Mouse (Mus musculus): ENCODE measurements at regions not wholly inside any gene's neighbourhood (a gene's known extent, or its start where the extent isn't known, plus 50 kb on each side); places are given as distances from the start of the nearest gene placed in this dataset.

DNA sequence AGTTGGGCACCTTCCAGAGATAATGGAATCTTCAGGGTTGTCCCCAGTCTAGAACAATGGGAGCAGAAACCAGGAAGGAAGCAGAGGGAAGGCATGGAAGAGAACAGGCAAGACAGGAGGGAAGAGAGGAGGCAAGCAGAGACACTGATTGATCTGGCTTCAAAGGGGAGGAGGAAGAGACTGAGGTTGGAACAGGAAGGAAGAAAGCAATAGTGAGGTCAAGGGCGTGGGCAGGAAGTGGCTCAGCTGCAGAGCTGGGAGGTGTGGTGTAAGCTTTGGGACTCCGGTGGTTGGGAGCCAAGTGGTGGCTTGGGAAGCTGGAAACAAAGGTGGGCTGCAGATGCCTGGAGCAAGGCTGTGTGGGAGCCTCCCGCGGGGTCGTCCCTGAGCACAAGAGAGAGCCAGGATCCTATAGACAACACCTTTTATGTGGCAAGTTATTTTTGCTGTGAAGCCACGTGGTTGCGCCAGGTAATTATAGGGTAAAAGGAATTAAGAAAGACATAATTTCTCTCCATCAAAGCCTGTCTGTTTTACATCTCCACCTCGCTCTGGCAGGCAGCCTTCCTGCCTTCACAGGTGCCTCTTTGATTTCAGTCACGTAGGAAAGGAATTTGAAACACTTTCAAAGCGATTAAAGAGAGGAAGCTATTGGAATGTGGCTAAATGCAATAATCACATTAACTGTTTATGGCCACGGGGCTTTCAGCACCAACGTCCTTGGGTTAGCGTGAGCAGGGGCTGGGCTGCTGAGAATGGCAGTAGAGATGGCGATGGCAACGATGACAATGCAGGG, 237.3 kb upstream of the Wscd1 start:
- DNase-seq (ENCODE audit: low spot score in 2 of 2), result no peak

DNA sequence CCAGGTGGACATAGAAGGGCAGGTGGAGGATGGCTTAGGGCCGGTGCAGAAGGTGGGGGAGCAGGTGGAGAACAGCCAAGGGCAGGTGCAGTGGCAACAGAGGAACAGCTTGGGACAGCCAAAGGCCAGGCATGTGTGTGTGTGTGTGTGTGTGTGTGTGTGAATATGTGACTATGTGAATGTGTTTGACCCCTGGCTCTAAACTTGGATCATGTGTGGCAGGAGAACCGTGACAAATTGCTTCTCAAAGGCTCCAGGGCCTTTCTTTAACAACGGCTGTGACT, 236.7 kb upstream of the Wscd1 start:
- DNase-seq (ENCODE audit: low spot score in 2 of 2), result no peak

DNA sequence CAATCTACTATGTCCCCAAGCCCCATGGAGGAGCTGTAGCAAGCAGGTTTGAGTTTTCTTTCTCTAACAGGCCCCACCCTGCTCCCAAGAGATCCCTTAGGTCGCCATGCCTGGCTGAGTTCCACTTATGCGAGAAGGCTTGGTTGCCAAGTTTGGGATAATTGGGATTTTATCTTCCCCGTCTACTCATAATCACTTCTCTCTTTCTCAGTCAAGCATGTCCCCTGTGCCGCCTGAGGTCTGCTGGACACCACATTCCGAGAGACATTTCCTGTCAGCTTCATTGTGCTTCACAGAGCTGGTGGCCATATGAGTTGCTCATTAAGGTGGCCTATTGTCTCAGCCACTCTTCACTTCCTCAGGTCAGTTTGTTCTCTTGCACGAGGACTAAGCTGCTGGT, 234.5 kb upstream of the Wscd1 start:
- no peak for DNase-seq (ENCODE audit: low spot score in 2 of 2)

DNA sequence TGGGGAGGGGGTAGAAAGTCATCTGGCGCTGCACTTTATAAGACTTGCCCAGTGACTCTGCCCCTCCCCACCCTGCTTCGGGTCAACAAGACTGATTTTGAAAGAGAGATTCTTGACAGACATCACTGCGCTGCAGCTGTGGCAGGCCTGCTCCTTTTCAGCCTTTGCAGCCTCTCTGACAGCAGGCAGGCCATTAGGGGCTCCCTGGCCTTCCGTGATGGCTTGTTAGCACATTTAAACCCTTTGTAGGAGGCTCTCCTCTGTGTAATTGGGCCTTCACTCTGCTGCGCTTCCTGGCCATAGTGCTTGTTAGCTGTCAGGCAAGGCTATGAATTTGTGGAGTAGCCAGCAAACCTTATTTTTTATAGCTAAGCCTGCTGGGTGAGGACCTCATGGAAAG, 232.3 kb upstream of the Wscd1 start:
- no peak for DNase-seq (ENCODE audit: low spot score in 2 of 2)

DNA sequence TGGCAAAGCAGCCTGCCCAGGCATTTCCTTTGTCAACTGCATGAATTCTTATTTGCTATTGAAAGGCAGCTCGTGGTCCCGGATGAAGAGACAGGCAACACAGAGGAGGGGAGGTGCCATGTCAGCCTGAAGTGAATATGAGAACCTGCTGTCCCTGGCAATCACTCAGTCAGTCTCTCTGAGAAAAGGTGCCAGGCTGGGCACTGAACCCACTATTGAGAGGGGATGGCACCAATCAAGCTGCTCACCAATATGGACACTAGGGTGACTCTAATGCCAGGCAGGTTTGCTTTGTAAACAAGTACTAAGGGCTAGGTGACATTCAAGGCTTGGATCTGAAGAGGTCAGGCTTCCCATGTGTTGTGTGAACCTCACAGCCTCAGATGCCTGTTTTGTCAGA, 222.0 kb upstream of the Wscd1 start:
- no peak for DNase-seq (ENCODE audit: low spot score in 2 of 2)

DNA sequence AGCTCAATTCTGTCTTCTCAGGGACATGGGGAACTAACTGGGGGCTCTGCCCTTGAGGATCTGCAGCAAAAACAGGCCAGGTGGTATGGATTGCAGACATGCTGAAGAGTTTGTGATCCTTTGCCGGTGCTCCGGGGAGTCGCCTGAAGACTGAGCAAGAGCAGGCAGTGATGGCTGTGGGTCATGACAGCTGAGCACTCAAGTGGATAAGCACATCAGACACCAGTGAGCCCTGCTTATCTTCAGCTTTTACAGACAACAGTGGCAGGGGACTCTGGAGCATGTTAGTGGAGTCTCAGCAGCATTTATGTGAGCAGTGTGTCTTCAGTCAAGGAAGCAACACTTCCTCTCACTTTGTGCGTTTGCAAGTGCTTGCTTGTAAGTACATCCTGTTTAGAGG, 221.1 kb upstream of the Wscd1 start:
- DNase-seq (ENCODE audit: low spot score in 2 of 2), result no peak

DNA sequence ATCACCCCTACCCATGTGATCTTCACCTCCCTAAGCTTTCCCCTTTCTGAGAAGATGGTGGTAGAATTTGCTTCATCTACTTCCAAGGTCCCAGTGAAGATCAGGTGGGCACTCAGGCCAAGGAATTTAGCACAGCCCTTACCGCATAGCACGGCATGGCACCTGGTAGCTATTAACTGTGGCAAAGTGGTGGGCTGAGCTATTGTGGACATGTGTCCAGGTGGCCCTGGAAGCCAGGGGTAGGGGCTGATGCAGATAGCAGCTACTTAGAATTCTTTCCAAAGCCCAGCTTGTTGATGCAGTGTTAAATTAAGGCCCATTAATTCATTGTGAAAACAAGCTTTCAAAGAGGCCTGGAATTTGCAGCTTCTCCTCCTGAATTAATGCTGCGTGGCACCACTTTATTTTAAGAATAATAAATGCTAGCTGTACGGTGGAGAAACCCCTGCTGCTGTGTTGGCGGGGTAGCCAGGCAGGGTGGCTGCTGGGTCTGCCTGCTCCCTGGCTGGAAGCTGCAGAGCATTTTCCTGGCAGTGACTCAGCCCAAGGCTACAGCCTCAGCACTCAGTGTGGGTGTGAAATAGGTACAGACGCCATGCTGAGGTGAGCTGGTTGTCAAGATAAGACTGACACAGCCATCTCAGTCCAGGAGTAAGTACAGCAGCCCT, 208.4 kb upstream of the Wscd1 start:
- DNase-seq (ENCODE audit: low spot score in 2 of 2), result no peak

DNA sequence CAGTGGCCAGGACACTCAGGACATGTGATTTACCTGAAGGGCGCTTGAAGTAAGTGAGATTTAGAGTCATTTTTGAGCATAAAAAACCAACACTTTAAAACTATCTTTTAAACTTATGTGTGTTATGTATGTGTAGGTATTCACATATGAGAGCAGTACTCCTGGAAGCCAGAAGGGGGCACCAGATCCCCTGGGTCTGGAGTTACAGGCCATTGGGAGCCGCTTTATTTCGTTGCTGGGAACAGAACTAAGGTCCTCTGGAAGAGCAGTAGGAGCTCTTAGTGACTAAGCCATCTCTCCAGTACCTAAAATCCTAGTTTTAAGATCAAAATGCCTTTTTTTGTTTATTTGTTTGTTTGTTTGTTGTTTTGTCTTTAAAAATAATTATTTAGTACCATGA, 192.3 kb upstream of the Wscd1 start:
- DNase-seq (ENCODE audit: low spot score in 2 of 2), result no peak

DNA sequence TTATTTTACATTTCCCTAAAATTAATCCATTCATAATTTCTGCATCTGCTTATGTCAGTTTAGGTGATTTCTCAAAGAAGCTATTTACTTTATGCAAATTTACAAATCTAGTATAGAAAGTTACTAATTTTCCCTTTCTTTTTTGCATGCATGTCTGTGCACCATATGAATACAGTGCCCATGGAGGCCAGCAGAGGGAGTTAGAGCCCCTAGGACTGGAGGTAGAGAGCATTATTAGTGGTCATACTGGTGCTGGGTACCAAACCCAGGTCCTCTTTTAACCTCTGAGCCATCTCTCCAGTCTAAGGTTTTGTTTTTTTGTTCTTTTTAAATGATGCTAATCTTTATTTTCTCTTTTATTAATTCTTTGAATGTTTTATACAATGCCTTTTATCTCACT, 184.9 kb upstream of the Wscd1 start:
- DNase-seq (ENCODE audit: low spot score in 2 of 2), result no peak

DNA sequence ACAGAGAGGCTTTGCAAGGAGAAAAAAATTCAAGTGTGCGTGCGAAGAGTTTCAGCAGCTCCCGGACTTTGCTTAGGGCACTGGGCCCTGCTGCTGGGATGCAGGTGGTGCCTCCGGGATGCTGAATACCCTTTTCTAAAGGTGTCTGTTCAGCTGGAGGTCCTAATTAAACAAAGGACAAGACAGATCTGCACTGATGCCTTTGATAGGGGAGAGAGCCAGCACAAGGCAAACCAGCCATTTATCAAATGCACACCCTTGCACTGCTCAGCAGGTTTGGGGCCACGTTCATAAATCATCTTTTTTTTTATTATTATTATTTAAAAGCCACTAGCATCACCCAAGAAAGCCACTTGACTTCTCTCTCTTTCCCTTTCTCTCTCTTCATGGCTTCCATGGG, 172.9 kb upstream of the Wscd1 start:
- no peak for DNase-seq (ENCODE audit: low spot score in 2 of 2)

DNA sequence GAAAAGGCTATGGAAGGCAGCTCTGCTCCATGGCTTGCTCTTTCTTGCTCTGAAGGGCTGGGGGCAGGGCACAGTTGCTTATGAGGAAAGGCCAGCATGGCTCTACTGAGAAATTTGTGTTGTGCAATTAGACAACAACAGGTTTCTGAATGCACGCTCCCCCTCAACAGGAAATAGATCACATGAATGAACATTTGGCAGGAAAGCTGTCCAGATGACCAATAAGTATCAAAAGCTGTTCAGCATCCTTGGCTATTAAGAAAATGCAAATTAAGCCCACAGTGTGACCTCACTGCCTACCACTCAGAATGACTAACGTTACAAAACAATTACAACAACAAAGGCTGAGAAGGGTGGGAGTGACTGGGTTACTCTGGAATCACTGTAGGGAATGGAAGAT, 167.9 kb upstream of the Wscd1 start:
- no peak for DNase-seq (ENCODE audit: low spot score in 2 of 2)

DNA sequence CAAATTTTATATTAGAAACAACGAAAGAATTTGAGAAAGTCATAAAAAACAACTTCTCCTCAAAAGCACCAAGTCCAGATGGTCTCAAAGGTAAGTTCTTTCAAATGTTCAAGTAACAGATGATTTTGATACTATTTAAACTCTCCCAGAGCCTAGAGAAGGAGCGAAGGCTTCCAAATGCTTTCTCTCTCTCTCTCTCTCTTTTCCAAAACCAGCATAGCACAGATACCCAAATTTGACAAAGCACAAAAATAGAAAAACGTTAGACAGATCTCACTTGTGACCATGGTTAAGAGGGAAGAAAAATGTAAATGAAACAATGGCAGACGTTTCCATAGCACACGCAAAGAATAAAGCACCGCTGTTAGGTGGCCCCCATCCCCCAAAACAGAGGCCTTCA, 158.7 kb upstream of the Wscd1 start:
- DNase-seq (ENCODE audit: low spot score in 2 of 2), result no peak

DNA sequence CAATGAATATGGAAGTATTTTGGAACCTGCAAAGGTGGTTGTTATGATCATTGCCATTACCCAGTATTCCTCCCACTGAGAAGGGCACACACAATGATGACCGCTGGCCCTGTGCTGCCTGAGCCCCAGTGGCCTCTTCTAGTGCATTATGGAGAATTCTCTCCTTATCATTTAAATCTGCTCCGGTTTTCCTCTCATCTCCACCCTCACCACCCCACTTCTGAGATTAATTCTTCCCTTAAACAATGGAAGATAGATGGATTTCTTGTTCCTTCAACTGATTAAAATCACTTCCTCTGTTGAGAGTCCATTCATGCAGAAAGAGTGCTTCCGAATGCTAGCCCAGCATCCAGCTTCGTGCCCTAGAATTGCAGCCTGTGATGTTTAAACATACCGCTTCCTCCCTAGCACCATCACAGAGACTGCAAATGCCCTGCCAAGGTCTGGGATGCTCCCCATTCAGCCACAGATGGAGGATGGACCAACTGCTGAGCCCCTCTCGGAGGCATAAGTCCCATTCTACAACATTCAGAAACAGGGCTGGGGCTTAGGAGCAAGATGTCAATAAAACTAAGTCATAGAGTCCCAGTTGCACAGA, 155.4 kb upstream of the Wscd1 start:
- DNase-seq (ENCODE audit: low spot score in 2 of 2), result no peak

DNA sequence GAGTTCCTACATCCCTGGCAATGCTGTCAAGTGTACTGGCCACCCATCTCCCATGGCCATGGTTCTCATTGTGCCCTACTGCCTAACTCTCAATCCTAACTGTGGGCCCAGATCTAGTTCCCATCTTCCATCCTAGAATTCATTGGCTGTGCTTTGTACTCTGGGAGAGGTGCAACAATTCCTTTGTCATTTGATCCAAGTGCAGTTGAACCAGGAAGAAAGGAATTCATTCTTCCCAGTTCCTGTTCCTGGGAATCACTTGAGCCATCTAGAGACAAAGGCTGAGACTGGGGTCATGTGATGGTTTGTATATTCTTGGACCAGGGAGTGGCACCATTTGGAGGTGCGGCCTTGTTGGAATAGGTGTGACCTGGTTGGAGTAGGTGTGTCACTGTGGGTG, 152.0 kb upstream of the Wscd1 start:
- DNase-seq (ENCODE audit: low spot score in 2 of 2), result no peak

DNA sequence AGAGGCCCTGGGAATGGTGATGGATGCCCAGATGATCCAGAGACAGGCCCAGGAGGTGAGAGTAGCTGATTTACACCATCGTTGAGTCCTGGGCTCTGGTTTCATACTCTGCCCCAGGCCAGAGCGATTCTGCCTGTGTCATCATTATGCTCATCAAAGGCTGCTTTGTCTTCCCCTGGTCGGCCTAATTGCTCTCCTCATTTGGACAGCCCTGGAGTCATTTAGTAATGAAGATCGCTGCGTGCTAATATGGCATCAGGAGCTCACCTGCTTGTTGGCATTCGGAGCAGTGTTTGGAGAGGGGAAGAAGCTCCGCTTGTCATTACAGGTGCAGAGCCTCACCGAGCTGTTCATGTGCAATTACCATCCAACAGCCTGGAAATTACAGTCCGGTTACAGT, 138.9 kb upstream of the Wscd1 start:
- DNase-seq (ENCODE audit: low spot score in 2 of 2), result no peak

DNA sequence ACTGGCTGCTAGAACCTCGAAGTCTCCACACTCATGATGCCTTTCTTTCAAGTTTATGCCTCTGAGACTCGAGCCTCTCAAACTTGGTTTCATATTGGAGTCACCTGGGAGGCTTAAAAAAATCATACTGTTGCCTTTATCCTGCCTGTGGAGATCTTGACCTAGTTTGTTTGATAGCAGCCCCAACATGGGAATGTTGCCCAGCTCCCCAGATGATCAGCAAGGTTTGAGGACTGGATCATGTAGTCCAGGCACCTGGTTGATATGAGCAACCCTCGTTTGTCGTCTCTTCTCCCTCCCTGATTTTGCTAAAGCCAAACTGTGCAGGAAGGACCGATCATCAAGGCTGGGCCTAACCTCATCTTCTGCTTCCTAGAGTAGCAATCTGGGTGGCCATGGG, 134.2 kb upstream of the Wscd1 start:
- no peak for DNase-seq (ENCODE audit: low spot score in 2 of 2)

DNA sequence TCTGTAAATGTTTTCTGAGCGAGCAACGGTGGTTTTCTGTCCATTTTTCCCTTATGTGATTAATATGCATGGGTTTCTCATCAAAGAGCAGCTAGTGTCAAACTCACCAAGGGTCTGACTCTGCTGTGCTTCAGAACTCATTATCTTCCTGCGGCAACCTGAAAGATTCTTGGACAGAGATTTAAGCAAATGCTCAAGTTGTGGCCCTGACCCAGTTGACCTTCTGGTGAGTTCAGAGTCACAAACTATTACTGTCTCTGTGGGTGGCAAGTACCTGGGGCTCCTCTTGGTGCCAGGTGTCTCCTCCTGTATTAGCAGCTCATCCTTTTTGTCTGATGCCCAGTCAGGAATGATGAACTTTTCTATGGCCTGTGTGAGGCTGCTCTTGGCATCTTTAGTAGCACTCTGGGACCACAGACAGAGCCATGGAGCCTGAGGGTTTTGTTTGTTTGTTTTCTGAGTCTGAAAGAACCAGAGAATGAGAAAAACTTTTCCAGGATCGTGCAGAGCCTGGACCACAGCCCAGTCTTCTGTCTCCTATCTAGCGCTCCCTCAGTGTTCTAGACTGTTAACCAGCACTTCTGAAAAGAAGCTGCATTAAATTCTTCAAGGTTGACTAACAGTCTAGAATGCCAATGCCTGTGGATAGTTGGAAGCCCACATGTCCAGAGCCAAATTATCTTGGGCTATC, 124.1 kb upstream of the Wscd1 start:
- no peak for DNase-seq (ENCODE audit: low spot score in 2 of 2)

DNA sequence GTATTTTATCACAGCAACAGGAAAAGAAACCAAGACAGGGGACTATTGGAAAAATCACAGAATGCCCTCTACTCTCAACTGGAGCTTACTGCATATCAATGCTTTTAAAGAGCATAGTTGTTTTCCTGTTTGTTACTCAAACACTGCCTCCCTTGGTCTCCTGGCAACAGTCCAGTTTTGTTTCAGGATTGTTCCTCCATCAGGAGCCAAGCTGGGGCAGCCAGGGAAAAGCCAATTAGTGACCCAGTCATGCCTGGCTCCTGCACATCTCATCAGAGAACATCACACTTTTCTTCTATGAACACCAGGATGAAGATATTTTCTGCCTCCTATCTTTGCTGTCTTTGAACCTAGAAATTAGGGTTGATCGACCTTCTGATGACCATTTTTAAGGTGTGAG, 113.6 kb upstream of the Wscd1 start:
- DNase-seq (ENCODE audit: low spot score in 2 of 2), result no peak

DNA sequence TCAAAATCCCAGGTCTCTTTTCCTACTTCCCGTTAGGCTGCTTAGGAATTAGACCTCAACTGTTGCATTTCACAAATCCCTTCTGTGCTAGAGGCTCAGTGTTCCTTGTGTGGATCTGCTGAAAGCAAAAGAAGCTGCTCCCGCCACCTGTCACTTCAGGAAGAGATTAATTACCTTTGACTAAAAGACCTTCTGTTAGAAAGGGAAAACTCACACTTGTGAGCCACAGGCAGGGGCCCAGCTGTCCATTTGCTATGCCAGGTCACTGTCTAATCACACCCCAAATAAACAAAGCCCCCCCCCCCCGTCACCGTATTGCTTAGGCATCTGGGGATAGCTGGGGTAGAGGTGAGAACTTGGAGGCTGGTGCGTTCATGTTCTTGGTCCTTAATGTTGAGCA, 112.9 kb upstream of the Wscd1 start:
- DNase-seq (ENCODE audit: low spot score in 2 of 2), result no peak

DNA sequence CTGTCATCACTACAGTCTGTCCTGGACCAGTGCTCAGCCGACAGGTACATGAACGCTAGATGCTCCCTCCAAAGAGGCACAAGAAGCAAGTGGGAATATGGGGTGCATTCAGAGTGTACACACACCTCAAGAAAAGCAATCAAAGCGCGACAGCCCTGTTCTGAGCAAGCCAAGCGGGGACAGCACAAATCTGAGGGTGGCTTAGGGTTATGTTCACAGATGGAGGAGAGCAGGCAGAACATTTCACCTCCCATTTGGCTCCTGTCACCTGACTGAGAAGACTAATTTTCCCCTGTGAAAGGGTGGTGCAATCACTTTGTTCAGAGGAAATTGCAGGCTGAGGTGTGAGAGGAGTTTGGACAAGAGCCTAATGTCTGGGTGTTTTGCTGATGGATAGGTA, 106.8 kb upstream of the Wscd1 start:
- no peak for DNase-seq (ENCODE audit: low spot score in 2 of 2)

DNA sequence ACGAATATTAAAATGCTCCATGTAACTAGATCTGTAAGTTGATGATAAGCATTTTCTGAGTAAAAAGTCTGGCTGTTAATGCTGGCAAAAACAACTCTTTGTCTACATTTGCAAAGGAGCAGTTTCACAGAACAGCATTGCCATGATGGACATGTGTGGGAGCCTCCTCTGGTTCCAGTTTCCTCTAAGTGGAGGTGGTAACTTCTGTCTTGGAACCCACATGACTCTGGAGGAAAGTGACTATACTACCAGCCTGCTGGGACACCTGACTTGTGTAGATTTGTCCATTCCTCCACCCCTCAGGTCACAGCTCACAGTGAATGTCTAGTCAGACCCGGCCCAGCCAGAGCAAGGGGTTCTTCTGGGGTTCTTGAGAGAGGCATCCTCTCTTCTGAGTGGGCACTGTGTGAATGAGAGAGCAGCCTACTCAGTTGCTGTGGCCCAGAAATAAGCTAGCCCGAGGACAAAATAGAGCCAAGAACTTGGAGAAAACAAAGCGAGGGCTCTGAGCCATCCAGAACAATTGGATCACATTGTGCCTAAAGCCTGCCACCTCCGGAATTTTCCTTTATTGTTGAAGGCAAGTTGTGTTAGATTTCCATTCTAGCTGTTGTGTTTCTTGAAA, 97.9 kb upstream of the Wscd1 start:
- DNase-seq (ENCODE audit: low spot score in 2 of 2), result no peak

DNA sequence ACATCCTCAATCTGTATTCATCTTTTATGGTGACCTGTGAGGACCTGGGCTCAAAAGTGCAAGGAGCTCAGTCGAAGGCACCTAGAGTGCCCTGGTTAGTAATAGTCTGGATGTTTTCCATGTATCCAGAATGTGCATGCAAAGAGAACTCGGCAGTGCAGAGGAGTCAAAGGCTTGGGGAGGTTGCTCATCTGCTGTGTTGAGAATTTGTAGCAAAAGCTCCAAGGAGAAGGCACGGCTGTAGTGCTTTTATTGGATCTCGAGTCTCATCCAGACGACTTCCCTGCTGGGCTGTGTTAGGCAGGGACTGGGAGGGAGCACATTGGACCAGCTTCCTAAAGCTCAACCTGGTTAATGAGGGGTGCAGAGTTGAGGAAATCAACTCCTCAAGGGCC, 97.3 kb upstream of the Wscd1 start:
- DNase-seq (ENCODE audit: low spot score in 2 of 2), result no peak

DNA sequence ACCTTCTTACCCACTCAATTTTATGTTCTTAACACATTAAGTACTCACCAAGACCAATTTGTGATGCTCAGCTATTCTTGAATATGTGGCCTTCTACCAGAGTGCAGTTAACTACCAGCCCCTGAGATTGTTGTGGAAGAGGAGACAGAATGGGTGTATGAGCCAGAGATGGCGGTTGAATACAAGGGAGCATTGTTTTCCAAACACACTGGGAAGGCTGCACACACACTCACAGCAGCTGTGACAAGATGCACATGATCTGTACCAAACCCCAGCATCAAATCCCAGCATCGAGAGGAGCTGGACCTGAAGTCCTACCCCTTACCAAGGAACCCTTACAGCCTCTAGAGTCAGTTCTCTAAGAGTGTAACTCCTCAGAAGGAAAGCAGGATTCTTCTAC, 91.4 kb upstream of the Wscd1 start:
- DNase-seq (ENCODE audit: low spot score in 2 of 2), result no peak
